Comparison of ENCODE assay signal across 9 mouse cellular contexts in genomic region chr9:35361432-35361831, GRCm38 (mm10). TPM values are rescaled to one million over a fixed set of nuclear protein-coding genes. Genes with fewer than 3 reads are reported as not detected.
DNase-seq lines count a peak whose midpoint lies in the region; ATAC-seq and TF ChIP-seq lines count a peak whose summit lies in the region.
"Had no signal": no experiment of that assay in that cellular context is flagged by ENCODE, and none has a peak within 500 bp of the region (broad histone marks: within the 10 kb centered on the region; RNA-seq: fewer than 3 reads in every experiment).

No protein-coding gene starts in this region.

- H3K9me3 ChIP-seq in intestine, embryonic 14.5 days (ENCODE audit: control insufficient read depth, low read length): no peaks in the 10 kb centered on the region
- no peaks in the 10 kb centered on the region for H3K9me3 ChIP-seq in intestine, postnatal 0 days (ENCODE audit: control insufficient read depth)
- H3K9me3 ChIP-seq in forebrain, embryonic 14.5 days (replicated peaks; ENCODE audit: control insufficient read depth, low read length): no peaks in the 10 kb centered on the region
- no peaks in the 10 kb centered on the region for H3K9me3 ChIP-seq in limb, embryonic 14.5 days (ENCODE audit: control insufficient read depth, low read length)

- no peak for TF ChIP-seq POLR2A in limb, embryonic 14.5 days (IDR thresholded peaks at IDR 0.05; ENCODE audit: borderline replicate concordance, extremely low read depth, insufficient read depth, insufficient read length)

- H3K9ac ChIP-seq in intestine, embryonic 14.5 days (ENCODE audit: low read length): no peak overlapping the region
- H3K9ac ChIP-seq in intestine, postnatal 0 days (ENCODE audit: low read depth, low read length): no peak overlapping the region
- H3K9ac ChIP-seq in forebrain, embryonic 14.5 days (ENCODE audit: low read length): 0 out of 2 replicates have a peak overlapping the region, but pooled peaks have one; percentile 0
- no peak overlapping the region for H3K9ac ChIP-seq in limb, embryonic 14.5 days (ENCODE audit: low read depth, low read length, severe bottlenecking)
- H3K9ac ChIP-seq: liver, postnatal 0 days had no signal

- no peak for TF ChIP-seq CTCF in intestine, postnatal 0 days (IDR thresholded peaks at IDR 0.05; ENCODE audit: low read depth)

- H3K4me3 ChIP-seq in intestine, embryonic 14.5 days (ENCODE audit: low read depth, low read length): no peak overlapping the region
- H3K4me3 ChIP-seq in intestine, postnatal 0 days (ENCODE audit: low read depth, low read length): no peak overlapping the region
- H3K4me3 ChIP-seq in forebrain, embryonic 14.5 days (ENCODE audit: low read depth, low read length): no peak overlapping the region
- no peak overlapping the region for H3K4me3 ChIP-seq in limb, embryonic 14.5 days (replicated peaks; ENCODE audit: low read length)

- 0 out of 2 replicates have a peak overlapping the region, but pooled peaks have one; percentile 14 for H3K27ac ChIP-seq in intestine, embryonic 14.5 days (ENCODE audit: low read depth)
- no peak overlapping the region for H3K27ac ChIP-seq in intestine, postnatal 0 days (ENCODE audit: low read depth, low read length)
- peak overlapping the region; percentile 87 for H3K27ac ChIP-seq in forebrain, embryonic 14.5 days (ENCODE audit: low read depth, low read length)
- H3K27ac ChIP-seq in limb, embryonic 14.5 days (replicated peaks; ENCODE audit: low read depth, low read length): peak overlapping the region; percentile 91

- no peaks in the 10 kb centered on the region for H3K27me3 ChIP-seq in intestine, embryonic 14.5 days (replicated peaks; ENCODE audit: control insufficient read depth, insufficient read depth, low read length)
- no peaks in the 10 kb centered on the region for H3K27me3 ChIP-seq in intestine, postnatal 0 days (replicated peaks; ENCODE audit: control insufficient read depth, insufficient read depth, low read length)
- H3K27me3 ChIP-seq in forebrain, embryonic 14.5 days (replicated peaks; ENCODE audit: control insufficient read depth, insufficient read depth, low read length): no peaks in the 10 kb centered on the region
- no peaks in the 10 kb centered on the region for H3K27me3 ChIP-seq in limb, embryonic 14.5 days (ENCODE audit: control insufficient read depth, insufficient read depth, low read length)

- DNase-seq in cerebellum, postnatal 14 days: peak; percentile 57 to 75
- no peak for DNase-seq in cerebellum, adult 18-20 months
- no peak for DNase-seq in intestine, embryonic 14.5 days (ENCODE audit: low spot score)
- peak; percentile 37 for DNase-seq in forebrain, embryonic 14.5 days (ENCODE audit: low spot score)
- peak; percentile 34 for DNase-seq in limb, embryonic 14.5 days (ENCODE audit: low spot score)
- DNase-seq in right cerebral cortex, postnatal 14 days: no peak
- no peak for DNase-seq in ovary, adult 18-20 months (ENCODE audit: low spot score)
- DNase-seq: liver, postnatal 0 days had no signal

- ATAC-seq in intestine, embryonic 14.5 days (replicated peaks; ENCODE audit: low FRiP score, low TSS enrichment, low read depth): no peak
- ATAC-seq in intestine, postnatal 0 days: no peak
- ATAC-seq in forebrain, embryonic 14.5 days: no peak
- ATAC-seq in limb, embryonic 14.5 days (ENCODE audit: low FRiP score, low read depth): 0 out of 2 replicates have a peak, but pooled peaks have one; percentile 29
- ATAC-seq: liver, postnatal 0 days had no signal

- H3K4me1 ChIP-seq in intestine, embryonic 14.5 days (replicated peaks; ENCODE audit: control insufficient read depth, insufficient read depth, low read length): peaks cover 34% of the 10 kb centered on the region
- H3K4me1 ChIP-seq in intestine, postnatal 0 days (replicated peaks; ENCODE audit: control insufficient read depth, insufficient read depth, low read length): no peaks in the 10 kb centered on the region
- peaks cover 50% of the 10 kb centered on the region for H3K4me1 ChIP-seq in forebrain, embryonic 14.5 days (ENCODE audit: control insufficient read depth, insufficient read depth, low read length)
- H3K4me1 ChIP-seq in limb, embryonic 14.5 days (ENCODE audit: control insufficient read depth, insufficient read depth, low read length): peaks cover 51% of the 10 kb centered on the region

- WGBS in intestine, embryonic 14.5 days: 48% methylated on average over 4 of the region's 4 CpGs
- 62% methylated on average over 4 of the region's 4 CpGs for WGBS in intestine, postnatal 0 days
- 31% methylated on average over 4 of the region's 4 CpGs for WGBS in forebrain, embryonic 14.5 days
- 20% methylated on average over 4 of the region's 4 CpGs for WGBS in limb, embryonic 14.5 days

- H3K36me3 ChIP-seq in intestine, embryonic 14.5 days (ENCODE audit: control insufficient read depth, insufficient read depth, low read length): no peaks in the 10 kb centered on the region
- no peaks in the 10 kb centered on the region for H3K36me3 ChIP-seq in intestine, postnatal 0 days (ENCODE audit: control insufficient read depth, insufficient read depth)
- no peaks in the 10 kb centered on the region for H3K36me3 ChIP-seq in forebrain, embryonic 14.5 days (ENCODE audit: control insufficient read depth, insufficient read depth, low read length)
- H3K36me3 ChIP-seq in limb, embryonic 14.5 days (ENCODE audit: control insufficient read depth, insufficient read depth, low read length): no peaks in the 10 kb centered on the region

- H3K4me2 ChIP-seq in intestine, embryonic 14.5 days (ENCODE audit: low read length): no peak overlapping the region
- no peak overlapping the region for H3K4me2 ChIP-seq in intestine, postnatal 0 days (replicated peaks; ENCODE audit: low read depth)
- H3K4me2 ChIP-seq in forebrain, embryonic 14.5 days (ENCODE audit: low read length): no peak overlapping the region
- H3K4me2 ChIP-seq in limb, embryonic 14.5 days (replicated peaks; ENCODE audit: low read depth, low read length, severe bottlenecking): no peak overlapping the region

RNA-seq across cellular contexts. Expression of gene Cdon, which starts 59.5 kb away (rescaled TPM):
- 9.3 and 11.5 TPM in 2 replicates for polyA plus RNA-seq in intestine, embryonic 14.5 days (2014; fragmentation: Nextera tagmentation; extraction: Ambion mirVana)
- 1.9 and 2.4 TPM in 2 replicates for polyA plus RNA-seq in intestine, postnatal 0 days (2015; fragmentation: Nextera tagmentation; extraction: Ambion mirVana)
- polyA plus RNA-seq in forebrain, embryonic 14.5 days (2014; fragmentation: Nextera tagmentation; extraction: Ambion mirVana): 10.5 and 11.0 TPM in 2 replicates
- polyA plus RNA-seq in limb, embryonic 14.5 days (2012; rRNA removed): 83.7 and 98.3 TPM in 2 replicates
- polyA plus RNA-seq in limb, embryonic 14.5 days (2014; fragmentation: Nextera tagmentation; extraction: Ambion mirVana): 39.6 and 40.9 TPM in 2 replicates

Comparison
In these comparisons a context has a peak if more than half of its experiments do, and no peak if none do; other contexts are left out.
1. DNase-seq: peak in cerebellum, postnatal 14 days (2 of 2), forebrain, embryonic 14.5 days (single experiment) and limb, embryonic 14.5 days (single experiment); none in cerebellum, adult 18-20 months (0 of 2), intestine, embryonic 14.5 days (single experiment), right cerebral cortex, postnatal 14 days (single experiment) and ovary, adult 18-20 months (single experiment).